In genomic region chr11:35355811-35356210, GRCm38 (mm10) we compare ENCODE assay signal across 19 mouse cellular contexts.
DNase-seq lines count a peak whose midpoint lies in the region; ATAC-seq and TF ChIP-seq lines count a peak whose summit lies in the region.
"Had no signal": no experiment of that assay in that cellular context is flagged by ENCODE, and none has a peak within 500 bp of the region (broad histone marks: within the 10 kb centered on the region; RNA-seq: fewer than 3 reads in every experiment).

No protein-coding gene starts in this region.

- H3K4me1 ChIP-seq in forebrain, embryonic 10.5 days: peaks cover 47% of the 10 kb centered on the region
- H3K4me1 ChIP-seq in forebrain, postnatal 0 days (ENCODE audit: insufficient read depth): no peaks in the 10 kb centered on the region
- H3K4me1 ChIP-seq in embryonic facial prominence, embryonic 11.5 days (ENCODE audit: control insufficient read depth, insufficient read depth, low read length): peaks cover 3% of the 10 kb centered on the region
- peaks cover 31% of the 10 kb centered on the region for H3K4me1 ChIP-seq in limb, embryonic 11.5 days (ENCODE audit: control insufficient read depth, insufficient read depth, low read length)
- H3K4me1 ChIP-seq: liver, embryonic 12.5 days; megakaryocyte, embryonic 14.5 days; midbrain, embryonic 15.5 days; stomach, embryonic 15.5 days had no signal

- peaks cover 14% of the 10 kb centered on the region; the same call in 1 of the 2 replicates for H3K9me3 ChIP-seq in forebrain, embryonic 10.5 days
- H3K9me3 ChIP-seq in forebrain, postnatal 0 days (ENCODE audit: low read length): no peaks in the 10 kb centered on the region
- H3K9me3 ChIP-seq in embryonic facial prominence, embryonic 11.5 days (replicated peaks; ENCODE audit: control insufficient read depth, low read length): no peaks in the 10 kb centered on the region
- peaks cover 3% of the 10 kb centered on the region; the same call in 1 of the 2 replicates for H3K9me3 ChIP-seq in limb, embryonic 11.5 days (ENCODE audit: control insufficient read depth, low read length)
- H3K9me3 ChIP-seq: hindbrain, embryonic 13.5 days; liver, embryonic 12.5 days; midbrain, embryonic 15.5 days; neural tube, embryonic 15.5 days; stomach, embryonic 15.5 days had no signal

- H3K4me3 ChIP-seq in forebrain, embryonic 10.5 days: no peak overlapping the region
- no peak overlapping the region for H3K4me3 ChIP-seq in forebrain, postnatal 0 days (ENCODE audit: low read depth, low read length)
- H3K4me3 ChIP-seq in embryonic facial prominence, embryonic 11.5 days (ENCODE audit: low read depth, low read length): no peak overlapping the region
- H3K4me3 ChIP-seq in limb, embryonic 11.5 days (ENCODE audit: low read depth, low read length): no peak overlapping the region
- H3K4me3 ChIP-seq: hindbrain, embryonic 13.5 days; liver, embryonic 12.5 days; megakaryocyte, embryonic 14.5 days; midbrain, embryonic 15.5 days; neural tube, embryonic 15.5 days; stomach, embryonic 15.5 days had no signal

- no peak for TF ChIP-seq CTCF in forebrain, postnatal 0 days (IDR thresholded peaks at IDR 0.05; ENCODE audit: low read depth)

- peaks cover 99% of the 10 kb centered on the region for H3K27me3 ChIP-seq in forebrain, embryonic 10.5 days (ENCODE audit: poor library complexity, severe bottlenecking)
- no peaks in the 10 kb centered on the region for H3K27me3 ChIP-seq in forebrain, postnatal 0 days (ENCODE audit: insufficient read depth, low read length)
- no peaks in the 10 kb centered on the region for H3K27me3 ChIP-seq in embryonic facial prominence, embryonic 11.5 days (ENCODE audit: control insufficient read depth, insufficient read depth, low read length)
- no peaks in the 10 kb centered on the region for H3K27me3 ChIP-seq in limb, embryonic 11.5 days (ENCODE audit: control insufficient read depth, insufficient read depth, low read length)
- H3K27me3 ChIP-seq: liver, embryonic 12.5 days; megakaryocyte, embryonic 14.5 days; stomach, embryonic 15.5 days had no signal

- no peaks in the 10 kb centered on the region for H3K36me3 ChIP-seq in forebrain, embryonic 10.5 days (replicated peaks)
- no peaks in the 10 kb centered on the region for H3K36me3 ChIP-seq in forebrain, postnatal 0 days (ENCODE audit: insufficient read depth)
- no peaks in the 10 kb centered on the region; the same call in 1 of the 2 replicates for H3K36me3 ChIP-seq in embryonic facial prominence, embryonic 11.5 days (replicated peaks; ENCODE audit: control insufficient read depth, insufficient read depth, low read depth, low read length)
- no peaks in the 10 kb centered on the region for H3K36me3 ChIP-seq in limb, embryonic 11.5 days (ENCODE audit: control insufficient read depth, insufficient read depth, low read length)
- H3K36me3 ChIP-seq: hindbrain, embryonic 13.5 days; liver, embryonic 12.5 days; midbrain, embryonic 15.5 days; neural tube, embryonic 15.5 days; stomach, embryonic 15.5 days had no signal

- no peak overlapping the region for H3K4me2 ChIP-seq in forebrain, postnatal 0 days (ENCODE audit: low read depth)
- no peak overlapping the region for H3K4me2 ChIP-seq in embryonic facial prominence, embryonic 11.5 days (ENCODE audit: low read depth, low read length)
- no peak overlapping the region for H3K4me2 ChIP-seq in limb, embryonic 11.5 days (ENCODE audit: low read depth, severe bottlenecking)
- H3K4me2 ChIP-seq: heart, embryonic 11.5 days; hindbrain, embryonic 13.5 days; liver, embryonic 12.5 days; midbrain, embryonic 15.5 days; neural tube, embryonic 15.5 days; stomach, embryonic 15.5 days had no signal

- no peak overlapping the region for H3K9ac ChIP-seq in forebrain, postnatal 0 days
- no peak overlapping the region for H3K9ac ChIP-seq in embryonic facial prominence, embryonic 11.5 days (replicated peaks; ENCODE audit: low read length)
- no peak overlapping the region for H3K9ac ChIP-seq in limb, embryonic 11.5 days (ENCODE audit: low read length)
- H3K9ac ChIP-seq: hindbrain, embryonic 13.5 days; liver, embryonic 12.5 days; midbrain, embryonic 15.5 days; neural tube, embryonic 15.5 days; stomach, embryonic 15.5 days had no signal

- WGBS in forebrain, embryonic 10.5 days: 66% methylated on average over 4 of the region's 4 CpGs
- WGBS in forebrain, postnatal 0 days: 87% methylated on average over 4 of the region's 4 CpGs
- WGBS in embryonic facial prominence, embryonic 11.5 days: 53% methylated on average over 4 of the region's 4 CpGs
- WGBS in limb, embryonic 11.5 days: 38% methylated on average over 4 of the region's 4 CpGs

- peak overlapping the region; percentile 44; the same call in 1 of the 2 replicates for H3K27ac ChIP-seq in forebrain, embryonic 10.5 days
- H3K27ac ChIP-seq in forebrain, postnatal 0 days (ENCODE audit: low read depth, low read length): no peak overlapping the region
- H3K27ac ChIP-seq in embryonic facial prominence, embryonic 11.5 days (replicated peaks; ENCODE audit: low read depth, low read length): no peak overlapping the region
- H3K27ac ChIP-seq in limb, embryonic 11.5 days (replicated peaks; ENCODE audit: low read depth, low read length): peak overlapping the region; percentile 42; the same call in 1 of the 2 replicates
- H3K27ac ChIP-seq: hindbrain, embryonic 13.5 days; liver, embryonic 12.5 days; midbrain, embryonic 15.5 days; neural tube, embryonic 15.5 days; stomach, embryonic 15.5 days had no signal

- ATAC-seq in forebrain, postnatal 0 days: no peak
- peak; percentile 63; the same call in 1 of the 2 replicates for ATAC-seq in embryonic facial prominence, embryonic 11.5 days (replicated peaks; ENCODE audit: insufficient number of reproducible peaks, low FRiP score, low TSS enrichment, low read depth)
- ATAC-seq in limb, embryonic 11.5 days (ENCODE audit: insufficient number of reproducible peaks, low FRiP score, low TSS enrichment, low read depth): no peak
- ATAC-seq: forebrain, embryonic 14.5 days; liver, embryonic 12.5 days; midbrain, embryonic 15.5 days had no signal

- no peak for DNase-seq in forebrain, embryonic 10.5 days (ENCODE audit: extremely low spot score, low spot score)
- DNase-seq in forebrain, postnatal 0 days: no peak
- DNase-seq in NIH3T3 (ENCODE audit: low read depth): peak; percentile 60
- DNase-seq in embryonic facial prominence, embryonic 11.5 days (ENCODE audit: low spot score): peak; percentile 72
- no peak for DNase-seq in limb, embryonic 11.5 days (ENCODE audit: low spot score)
- no peak for DNase-seq in retina, postnatal 1 day
- no peak for DNase-seq in cerebellum, adult 9-11 months
- DNase-seq: cerebellum, postnatal 10 days; heart, postnatal 10 days; lung, adult 2 months; thymus, adult 2 months had no signal

Comparison
In these comparisons a context has a peak if more than half of its experiments do, and no peak if none do; other contexts are left out.
1. H3K27ac ChIP-seq: peak in forebrain, embryonic 10.5 days (single experiment) and limb, embryonic 11.5 days (single experiment); none in forebrain, postnatal 0 days (single experiment) and embryonic facial prominence, embryonic 11.5 days (single experiment).
2. DNase-seq: peak in NIH3T3 (single experiment) and embryonic facial prominence, embryonic 11.5 days (single experiment); none in forebrain, embryonic 10.5 days (single experiment), forebrain, postnatal 0 days (single experiment), limb, embryonic 11.5 days (single experiment), retina, postnatal 1 day (single experiment) and cerebellum, adult 9-11 months (single experiment).